Mouse (Mus musculus): ENCODE measurements around the gene Cxcr2. TPM values are rescaled to one million over a fixed set of nuclear protein-coding genes. Genes with fewer than 3 reads are reported as not detected.

The Cxcr2 gene
- not detected for polyA plus RNA-seq (2017; shearing (Covaris generic))

GRCm38 (mm10) chr1:74153461-74154184 is at the start of gene Cxcr2:
Cxcr2 (plus strand) TSS chr1:74153989.

GRCm38 (mm10) chr1:74124021-74124981 is 29.5 kb upstream of the Cxcr2 start, which contains the start of gene Tns1:
Tns1 (minus strand) TSS chr1:74124449.

GRCm38 (mm10) chr1:74124991-74125552 is 28.7 kb upstream of the Cxcr2 start, which contains the start of gene Rufy4:
Rufy4 (plus strand) TSS chr1:74125541.

GRCm38 (mm10) chr1:74194445-74194844 is 40.7 kb downstream of the Cxcr2 start, which contains the start of gene Cxcr1:
Cxcr1 (minus strand) TSS chr1:74194631.

Other genes starting within 250 kb of the Cxcr2 start
- 39.3 TPM for gene Tns1, start 29.5 kb upstream of the Cxcr2 start, polyA plus RNA-seq (2017; shearing (Covaris generic))
- not detected for gene Rufy4, start 28.4 kb upstream of the Cxcr2 start, polyA plus RNA-seq (2017; shearing (Covaris generic))
- not detected for gene Cxcr1, start 40.6 kb downstream of the Cxcr2 start, polyA plus RNA-seq (2017; shearing (Covaris generic))
- gene Arpc2, start 82.1 kb downstream of the Cxcr2 start, polyA plus RNA-seq (2017; shearing (Covaris generic)), result 833 TPM
- 1.0 TPM for gene Gpbar1, start 124.6 kb downstream of the Cxcr2 start, polyA plus RNA-seq (2017; shearing (Covaris generic))
- 272 TPM for gene Aamp, start 130.7 kb downstream of the Cxcr2 start, polyA plus RNA-seq (2017; shearing (Covaris generic))
- 94.0 TPM for gene Pnkd, start 130.9 kb downstream of the Cxcr2 start, polyA plus RNA-seq (2017; shearing (Covaris generic))
- gene Tmbim1, start 151.6 kb downstream of the Cxcr2 start, polyA plus RNA-seq (2017; shearing (Covaris generic)), result 18.2 TPM
- 0.15 TPM for gene Catip, start 208.1 kb downstream of the Cxcr2 start, polyA plus RNA-seq (2017; shearing (Covaris generic))
- gene Slc11a1, start 221.2 kb downstream of the Cxcr2 start, polyA plus RNA-seq (2017; shearing (Covaris generic)), result 2.0 TPM
- gene Ctdsp1, start 237.5 kb downstream of the Cxcr2 start, polyA plus RNA-seq (2017; shearing (Covaris generic)), result 8.3 TPM